Mouse (Mus musculus) thymus, postnatal 25 days (tissue): ENCODE measurements around the gene Hist2h2aa2.
"Not testable (repeated sequence)": the region's sequence is repeated elsewhere in the genome, so short reads cannot be mapped to it uniquely, and the experiment has no call there.

ENCODE experiments used
- DNase-seq: peaks from one replicate; pipeline ENCODE4 v3.0.0; 2022

The Hist2h2aa2 gene

GRCm38 (mm10) chr3:96234914-96235313 is 5.2 kb downstream of the Hist2h2aa2 start:
- no peak for DNase-seq

GRCm38 (mm10) chr3:96231758-96232120 is 8.3 kb downstream of the Hist2h2aa2 start:
- DNase-seq = no peak

- no peak for DNase-seq
These were observed 8.9 kb downstream of the Hist2h2aa2 start for GRCm38 (mm10) chr3:96230910-96231757.

- DNase-seq = no peak
These were observed 9.7 kb downstream of the Hist2h2aa2 start for GRCm38 (mm10) chr3:96230404-96230803.

GRCm38 (mm10) chr3:96228828-96229227 is 11.2 kb downstream of the Hist2h2aa2 start:
- no peak for DNase-seq

- no peak for DNase-seq
These were observed 13.1 kb downstream of the Hist2h2aa2 start for GRCm38 (mm10) chr3:96226695-96227648.

GRCm38 (mm10) chr3:96225421-96225820 is 14.7 kb downstream of the Hist2h2aa2 start:
- no peak for DNase-seq

- no peak for DNase-seq
These were observed 17.3 kb downstream of the Hist2h2aa2 start for GRCm38 (mm10) chr3:96222774-96223173.

- DNase-seq = peak; percentile 63
These were observed 18.4 kb downstream of the Hist2h2aa2 start for GRCm38 (mm10) chr3:96221640-96222038.

GRCm38 (mm10) chr3:96220765-96221639 is 19.1 kb downstream of the Hist2h2aa2 start, which contains the start of the genes Hist2h2ac and Hist2h2be:
Gene Hist2h2ac (minus strand): TSS chr3:96220880.
Gene Hist2h2be (plus strand): TSS chr3:96221119.
- DNase-seq = peak; percentile 91

GRCm38 (mm10) chr3:96220131-96220764 is 19.8 kb downstream of the Hist2h2aa2 start:
- DNase-seq = not testable (repeated sequence)

GRCm38 (mm10) chr3:96219661-96220130 is 20.4 kb downstream of the Hist2h2aa2 start, which contains the start of the genes Bola1 and Hist2h2ab:
Gene Bola1 (minus strand): TSS chr3:96219709.
Gene Hist2h2ab (plus strand): TSS chr3:96219865.
- peak; percentile 86 for DNase-seq

GRCm38 (mm10) chr3:96219191-96219641 is 20.9 kb downstream of the Hist2h2aa2 start:
- peak; percentile 59 for DNase-seq

GRCm38 (mm10) chr3:96209242-96209641 is 30.8 kb downstream of the Hist2h2aa2 start:
- no peak for DNase-seq

- no peak for DNase-seq
These were observed 32.3 kb downstream of the Hist2h2aa2 start for GRCm38 (mm10) chr3:96207819-96208218.

- DNase-seq = no peak
These were observed 40.3 kb downstream of the Hist2h2aa2 start for GRCm38 (mm10) chr3:96199731-96200130.

GRCm38 (mm10) chr3:96198601-96199251 is 41.4 kb downstream of the Hist2h2aa2 start:
- not testable (repeated sequence) for DNase-seq

GRCm38 (mm10) chr3:96198181-96198580 is 41.9 kb downstream of the Hist2h2aa2 start:
- peak; percentile 51 for DNase-seq

- DNase-seq = peak; percentile 84
These were observed 42.8 kb downstream of the Hist2h2aa2 start for GRCm38 (mm10) chr3:96197129-96197749.

- no peak for DNase-seq
These were observed 43.5 kb downstream of the Hist2h2aa2 start for GRCm38 (mm10) chr3:96196437-96197128.
